Mouse (Mus musculus): ENCODE results near the gene Stim1. TPM values are rescaled to one million over a fixed set of nuclear protein-coding genes. Genes with fewer than 3 reads are reported as not detected.

Gene Stim1
- polyA plus RNA-seq, 1 experiment from 2014 or later: 12.1 TPM

- Histone ChIP-seq H3K9ac (replicated peaks; ENCODE audit: low read depth, low read length) (no peak overlapping the region), H3K4me1 (ENCODE audit: control insufficient read depth, insufficient read depth, low read length) (peaks cover 11% of the 10 kb centered on the region), H3K4me2 (ENCODE audit: low read depth, low read length) (peak overlapping the region; percentile 9; the same call in 1 of the 2 replicates), H3K9me3 (ENCODE audit: control insufficient read depth, low read length) (no peaks in the 10 kb centered on the region), H3K27ac (ENCODE audit: low read depth, low read length) (no peak overlapping the region), H3K4me3 (ENCODE audit: low read depth, low read length) (no peak overlapping the region), H3K27me3 (ENCODE audit: control insufficient read depth, insufficient read depth, low read length) (no peaks in the 10 kb centered on the region), H3K36me3 (ENCODE audit: control insufficient read depth, insufficient read depth, low read length) (no peaks in the 10 kb centered on the region)
- ATAC-seq (ENCODE audit: low read depth): no peak
- 70% methylated on average over 12 of the region's 12 CpGs for WGBS
Measured at GRCm38 (mm10) chr7:102246956-102247797, 20.4 kb upstream of the Stim1 start.

DNA sequence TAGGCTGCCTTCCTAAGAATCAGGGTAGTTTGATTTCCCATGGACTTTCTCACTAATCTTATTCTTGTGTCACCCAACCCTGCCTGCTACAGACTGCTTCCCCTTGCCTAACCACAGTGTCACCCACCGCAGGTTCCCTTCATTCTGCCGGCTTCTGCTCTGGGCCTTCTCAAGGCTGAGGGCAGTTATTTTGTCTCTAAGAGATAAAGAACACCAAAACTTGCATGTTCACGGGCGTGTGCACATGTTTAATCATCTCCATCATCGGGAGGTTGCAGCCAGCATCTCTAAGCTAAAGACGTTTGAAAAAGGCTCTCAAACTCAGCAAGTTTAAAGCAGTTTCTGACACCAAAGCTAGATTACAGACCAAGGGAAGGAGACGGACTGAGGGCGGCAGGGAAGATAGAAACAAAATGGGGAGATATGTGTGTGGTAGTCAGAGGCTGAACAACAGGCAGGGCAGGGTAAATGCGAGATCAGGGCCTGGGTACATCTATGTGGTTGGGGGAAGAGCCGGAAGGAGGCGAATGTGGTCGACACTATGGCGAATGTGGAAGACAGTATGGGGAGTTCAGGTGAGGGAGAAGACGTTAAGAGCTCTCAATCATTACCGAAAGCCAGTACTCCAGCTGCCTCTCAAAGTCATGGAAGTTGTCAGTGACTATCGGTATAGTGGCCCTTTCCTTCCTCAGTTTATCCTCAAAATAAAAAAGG lies 18.8 kb upstream of the Stim1 start:
- H3K4me1 ChIP-seq (ENCODE audit: control insufficient read depth, insufficient read depth, low read length): peaks cover 11% of the 10 kb centered on the region
- H3K27ac ChIP-seq (ENCODE audit: low read depth, low read length): no peak overlapping the region
- no peaks in the 10 kb centered on the region for H3K27me3 ChIP-seq (ENCODE audit: control insufficient read depth, insufficient read depth, low read length)
- 32% methylated on average over 16 of the region's 16 CpGs for WGBS
- H3K4me3 ChIP-seq (ENCODE audit: low read depth, low read length): peak overlapping the region; percentile 71
- no peaks in the 10 kb centered on the region for H3K36me3 ChIP-seq (ENCODE audit: control insufficient read depth, insufficient read depth, low read length)
- ATAC-seq (ENCODE audit: low read depth): no peak
- no peak overlapping the region; the same call in 1 of the 2 replicates for H3K9ac ChIP-seq (replicated peaks; ENCODE audit: low read depth, low read length)
- no peaks in the 10 kb centered on the region for H3K9me3 ChIP-seq (ENCODE audit: control insufficient read depth, low read length)
- H3K4me2 ChIP-seq (ENCODE audit: low read depth, low read length): peak overlapping the region; percentile 92

DNA sequence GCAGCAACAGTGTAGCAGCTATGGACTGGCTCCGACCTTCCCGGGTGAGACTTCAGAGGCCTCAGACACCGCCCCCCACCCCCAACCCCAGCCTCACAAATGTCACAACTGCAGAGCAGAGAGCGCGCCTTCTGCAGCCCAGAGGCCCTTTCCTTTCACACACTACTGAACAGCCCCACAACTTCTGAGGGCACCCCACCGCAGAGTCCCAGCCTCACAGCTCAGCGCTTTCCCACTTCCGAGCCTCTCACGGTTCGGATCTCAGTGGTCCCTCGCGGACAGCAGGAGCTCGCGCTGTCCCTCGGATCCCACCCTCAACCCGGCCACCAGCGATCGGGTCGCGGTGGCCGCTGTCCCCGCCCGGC lies 18.1 kb upstream of the Stim1 start:
- Histone ChIP-seq H3K27ac (ENCODE audit: low read depth, low read length) (peak overlapping the region; percentile 29; the same call in 1 of the 2 replicates), H3K27me3 (ENCODE audit: control insufficient read depth, insufficient read depth, low read length) (no peaks in the 10 kb centered on the region), H3K9me3 (ENCODE audit: control insufficient read depth, low read length) (no peaks in the 10 kb centered on the region), H3K36me3 (ENCODE audit: control insufficient read depth, insufficient read depth, low read length) (no peaks in the 10 kb centered on the region), H3K9ac (replicated peaks; ENCODE audit: low read depth, low read length) (peak overlapping the region; percentile 84), H3K4me1 (ENCODE audit: control insufficient read depth, insufficient read depth, low read length) (peaks cover 11% of the 10 kb centered on the region), H3K4me2 (ENCODE audit: low read depth, low read length) (peak overlapping the region; percentile 92), H3K4me3 (ENCODE audit: low read depth, low read length) (peak overlapping the region; percentile 71)
- ATAC-seq (ENCODE audit: low read depth): peak; percentile 35
- under 1% methylated on average over 23 of the region's 23 CpGs for WGBS

DNA sequence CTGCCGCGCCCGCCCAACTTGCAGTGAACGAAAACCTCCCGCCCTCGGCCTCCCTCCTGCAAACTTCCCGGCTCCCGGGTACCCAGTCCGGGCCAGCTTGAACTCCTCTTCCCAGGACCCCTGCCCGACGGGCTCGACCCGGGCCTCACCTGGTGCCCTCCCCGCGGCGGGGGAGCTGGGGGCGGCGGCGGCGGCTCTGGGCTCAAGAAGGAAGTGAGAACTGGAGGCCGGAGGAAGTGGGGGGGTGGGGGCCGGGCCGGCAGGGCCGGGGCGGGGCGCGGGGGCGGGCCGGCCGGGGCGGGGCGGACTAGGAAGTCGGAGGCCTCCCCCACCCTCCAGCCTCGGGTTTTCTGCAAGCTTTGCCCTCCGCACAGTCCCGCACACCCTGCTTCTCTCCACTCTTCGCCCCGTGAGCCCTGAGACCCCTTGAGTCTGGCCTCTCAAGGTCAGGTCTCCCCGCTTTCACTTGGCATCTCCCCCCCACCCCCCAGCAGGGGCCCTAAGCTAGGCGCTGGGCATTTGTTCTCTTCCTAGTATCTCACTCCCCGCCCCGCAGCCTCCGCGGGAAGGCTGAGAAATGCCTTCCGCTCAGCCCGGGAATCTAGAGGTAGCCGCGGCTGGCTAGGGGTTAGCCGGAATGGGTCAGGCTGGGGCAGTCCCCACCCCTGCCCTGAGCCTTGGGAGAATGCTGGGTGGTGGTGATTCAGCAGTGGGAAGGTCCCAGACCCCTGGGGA lies 17.5 kb upstream of the Stim1 start:
- peaks cover 11% of the 10 kb centered on the region for H3K4me1 ChIP-seq (ENCODE audit: control insufficient read depth, insufficient read depth, low read length)
- no peaks in the 10 kb centered on the region for H3K27me3 ChIP-seq (ENCODE audit: control insufficient read depth, insufficient read depth, low read length)
- no peaks in the 10 kb centered on the region for H3K9me3 ChIP-seq (ENCODE audit: control insufficient read depth, low read length)
- 0% methylated on average over 25 of the region's 49 CpGs for WGBS
- peak overlapping the region; percentile 80 for H3K27ac ChIP-seq (ENCODE audit: low read depth, low read length)
- ATAC-seq (ENCODE audit: low read depth): peak; percentile 79
- peak overlapping the region; percentile 92 for H3K4me2 ChIP-seq (ENCODE audit: low read depth, low read length)
- H3K9ac ChIP-seq (replicated peaks; ENCODE audit: low read depth, low read length): peak overlapping the region; percentile 84
- peak overlapping the region; percentile 71 for H3K4me3 ChIP-seq (ENCODE audit: low read depth, low read length)
- H3K36me3 ChIP-seq (ENCODE audit: control insufficient read depth, insufficient read depth, low read length): no peaks in the 10 kb centered on the region

DNA sequence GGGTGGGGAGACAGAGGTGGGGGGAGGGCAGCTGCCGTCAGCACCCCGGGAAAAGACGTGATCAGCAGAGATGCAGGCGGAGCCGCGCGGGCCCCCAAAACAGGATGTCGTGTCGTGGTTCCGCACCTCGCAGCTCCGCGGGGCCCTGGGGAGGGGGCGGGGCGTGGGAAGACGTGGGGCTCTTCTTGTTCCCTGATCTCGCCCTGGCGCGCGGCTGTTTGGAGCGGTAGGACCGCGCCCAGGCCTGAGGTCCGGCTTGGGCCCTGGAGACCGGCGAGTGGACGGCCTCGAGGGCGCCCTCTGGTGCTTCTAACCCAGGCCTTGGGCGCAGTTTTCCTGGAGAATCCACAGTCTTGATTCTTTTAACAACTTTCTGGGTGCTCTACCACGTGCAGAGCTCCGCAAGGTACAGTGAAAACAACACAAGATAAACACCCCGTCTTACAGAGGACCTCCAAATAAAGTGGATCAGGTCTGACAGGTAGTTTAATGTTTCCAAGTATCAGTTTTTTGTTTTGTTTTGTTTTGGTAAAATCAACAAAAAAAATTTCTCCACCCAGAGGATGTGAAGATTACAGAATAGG lies 16.9 kb upstream of the Stim1 start:
- H3K9ac ChIP-seq (replicated peaks; ENCODE audit: low read depth, low read length): peak overlapping the region; percentile 84
- peak overlapping the region; percentile 92 for H3K4me2 ChIP-seq (ENCODE audit: low read depth, low read length)
- ATAC-seq (ENCODE audit: low read depth): peak; percentile 77
- no peaks in the 10 kb centered on the region for H3K27me3 ChIP-seq (ENCODE audit: control insufficient read depth, insufficient read depth, low read length)
- H3K9me3 ChIP-seq (ENCODE audit: control insufficient read depth, low read length): no peaks in the 10 kb centered on the region
- peak overlapping the region; percentile 80 for H3K27ac ChIP-seq (ENCODE audit: low read depth, low read length)
- under 1% methylated on average over 32 of the region's 33 CpGs for WGBS
- H3K4me1 ChIP-seq (ENCODE audit: control insufficient read depth, insufficient read depth, low read length): peaks cover 11% of the 10 kb centered on the region
- no peaks in the 10 kb centered on the region for H3K36me3 ChIP-seq (ENCODE audit: control insufficient read depth, insufficient read depth, low read length)
- peak overlapping the region; percentile 71 for H3K4me3 ChIP-seq (ENCODE audit: low read depth, low read length)

GRCm38 (mm10) chr7:102253631-102254030 lies 14.0 kb upstream of the Stim1 start:
- Histone ChIP-seq H3K27ac (ENCODE audit: low read depth, low read length) (no peak overlapping the region), H3K4me3 (ENCODE audit: low read depth, low read length) (no peak overlapping the region), H3K36me3 (ENCODE audit: control insufficient read depth, insufficient read depth, low read length) (no peaks in the 10 kb centered on the region), H3K4me2 (ENCODE audit: low read depth, low read length) (no peak overlapping the region), H3K27me3 (ENCODE audit: control insufficient read depth, insufficient read depth, low read length) (no peaks in the 10 kb centered on the region), H3K9me3 (ENCODE audit: control insufficient read depth, low read length) (no peaks in the 10 kb centered on the region), H3K9ac (replicated peaks; ENCODE audit: low read depth, low read length) (no peak overlapping the region), H3K4me1 (ENCODE audit: control insufficient read depth, insufficient read depth, low read length) (peaks cover 9% of the 10 kb centered on the region)
- 89% methylated on average over 1 of the region's 1 CpGs for WGBS
- no peak for ATAC-seq (ENCODE audit: low read depth)

GRCm38 (mm10) chr7:102255954-102256353 lies 11.7 kb upstream of the Stim1 start, which contains the start of gene Rhog:
TSS of gene Rhog (minus strand) at chr7:102256054.
- H3K36me3 ChIP-seq (ENCODE audit: control insufficient read depth, insufficient read depth, low read length): no peaks in the 10 kb centered on the region
- WGBS: 86% methylated on average over 3 of the region's 3 CpGs
- H3K27ac ChIP-seq (ENCODE audit: low read depth, low read length): no peak within 1 kb of the TSS
- no peak within 1 kb of the TSS for H3K9ac ChIP-seq (replicated peaks; ENCODE audit: low read depth, low read length)
- H3K4me2 ChIP-seq (ENCODE audit: low read depth, low read length): no peak within 1 kb of the TSS
- H3K4me3 ChIP-seq (ENCODE audit: low read depth, low read length): no peak within 1 kb of the TSS
- H3K27me3 ChIP-seq (ENCODE audit: control insufficient read depth, insufficient read depth, low read length): no peaks in the 10 kb centered on the region
- H3K4me1 ChIP-seq (ENCODE audit: control insufficient read depth, insufficient read depth, low read length): peaks cover 5% of the 10 kb centered on the region
- no peaks in the 10 kb centered on the region for H3K9me3 ChIP-seq (ENCODE audit: control insufficient read depth, low read length)
- no peak for ATAC-seq (ENCODE audit: low read depth)

GRCm38 (mm10) chr7:102256636-102257035 lies 11.0 kb upstream of the Stim1 start:
- ATAC-seq (ENCODE audit: low read depth): no peak
- Histone ChIP-seq H3K27ac (ENCODE audit: low read depth, low read length) (no peak overlapping the region), H3K9ac (replicated peaks; ENCODE audit: low read depth, low read length) (no peak overlapping the region), H3K4me3 (ENCODE audit: low read depth, low read length) (no peak overlapping the region), H3K9me3 (ENCODE audit: control insufficient read depth, low read length) (no peaks in the 10 kb centered on the region), H3K36me3 (ENCODE audit: control insufficient read depth, insufficient read depth, low read length) (no peaks in the 10 kb centered on the region), H3K4me2 (ENCODE audit: low read depth, low read length) (no peak overlapping the region), H3K4me1 (ENCODE audit: control insufficient read depth, insufficient read depth, low read length) (no peaks in the 10 kb centered on the region), H3K27me3 (ENCODE audit: control insufficient read depth, insufficient read depth, low read length) (no peaks in the 10 kb centered on the region)
- WGBS: 86% methylated on average over 3 of the region's 3 CpGs
